Mouse (Mus musculus) midbrain, embryonic 11.5 days (tissue): ENCODE results near the gene Cfap126. TPM values are rescaled to one million over a fixed set of nuclear protein-coding genes. Genes with fewer than 3 reads are reported as not detected.
"Not testable (repeated sequence)": the region's sequence is repeated elsewhere in the genome, so short reads cannot be mapped to it uniquely, and the experiment has no call there.

ENCODE experiments used
- ATAC-seq: fragments of 200-750 bp; cut with Nextera tagmentation; 2 replicates; pipeline ENCODE4 v1.8.0; 2017; ENCODE audit warnings: moderate TSS enrichment, moderate library complexity; ENCODE audit not compliant: low FRiP score
- DNase-seq: peaks from one replicate; pipeline ENCODE4 v3.0.0; 2015; ENCODE audit warnings: low spot score; ENCODE audit errors: missing footprints
- H3K27ac ChIP-seq: fragments of 300-500 bp; sonication (generic); 2 replicates; pipeline ENCODE4 v1.5.1; 2014; ENCODE audit warnings: low read depth, low read length
- H3K27me3 ChIP-seq: fragments of 300-500 bp; sonication (generic); 2 replicates; pipeline ENCODE4 v1.6.1; 2014; ENCODE audit warnings: mild to moderate bottlenecking, low read length, moderate library complexity, mixed read lengths; ENCODE audit not compliant: control insufficient read depth, insufficient read depth
- H3K36me3 ChIP-seq: fragments of 300-500 bp; sonication (generic); 2 replicates; pipeline ENCODE4 v1.6.1; 2014; ENCODE audit warnings: mild to moderate bottlenecking, low read length, moderate library complexity, mixed read lengths; ENCODE audit not compliant: control insufficient read depth, insufficient read depth
- H3K4me1 ChIP-seq: fragments of 300-500 bp; sonication (generic); 2 replicates; pipeline ENCODE4 v1.6.1; 2014; ENCODE audit warnings: low read length; ENCODE audit not compliant: control insufficient read depth, insufficient read depth
- H3K4me2 ChIP-seq: fragments of 300-500 bp; sonication (generic); 2 replicates; pipeline ENCODE4 v1.6.1; 2014; ENCODE audit warnings: mild to moderate bottlenecking, moderate library complexity
- H3K4me3 ChIP-seq: fragments of 300-500 bp; sonication (generic); 2 replicates; pipeline ENCODE4 v1.5.1; 2014; ENCODE audit warnings: low read depth, low read length
- H3K9ac ChIP-seq: fragments of 300-500 bp; sonication (generic); 2 replicates; pipeline ENCODE4 v1.6.1; 2014; ENCODE audit warnings: low read length
- H3K9me3 ChIP-seq: fragments of 300-500 bp; sonication (generic); 2 replicates; pipeline ENCODE4 v1.6.1; 2016; ENCODE audit warnings: low read length; ENCODE audit not compliant: control insufficient read depth
- WGBS: fragments of 180-500 bp; shearing (Covaris S2); extraction: QIAGEN DNeasy Blood & Tissue Kit; methylation state at CpG from one replicate; pipeline ENCODE4 v1.1.7; 2014; 5-methylcytosine and 5-hydroxymethylcytosine counted together
- polyA plus RNA-seq: library from polyadenylated mRNA; unstranded; fragments of >200 nt; fragmentation: Nextera tagmentation; extraction: Ambion mirVana; gene quantifications from 2 replicates; pipeline ENCODE4 v1.2.1, GENCODE M21; 2014

Gene Cfap126
- polyA plus RNA-seq, 1 experiment from 2014 or later = 2.4 TPM

DNA sequence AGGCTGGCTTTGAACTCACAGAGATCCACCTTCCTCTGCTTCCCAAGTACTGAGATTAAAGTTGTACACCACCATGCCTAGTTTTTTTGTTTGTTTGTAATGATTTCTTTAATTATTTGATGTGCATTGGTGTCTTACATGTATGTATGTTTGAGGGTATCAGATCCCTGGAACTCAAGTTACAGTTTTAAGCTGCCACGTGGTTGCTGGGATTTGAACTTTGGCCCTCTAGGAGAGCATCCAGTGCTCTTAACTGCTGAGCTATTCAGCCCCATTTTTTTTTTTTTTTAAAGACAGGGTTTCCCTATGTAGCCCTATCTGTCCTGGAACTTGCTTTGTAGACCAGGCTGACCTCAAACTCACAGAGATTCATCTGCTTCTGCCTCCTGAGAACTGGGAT is 17.3 kb downstream of the Cfap126 start:
- Histone ChIP-seq H3K9me3 (no peaks in the 10 kb centered on the region), H3K27me3 (no peaks in the 10 kb centered on the region), H3K4me2 (no peak overlapping the region), H3K9ac (no peak overlapping the region), H3K27ac (no peak overlapping the region), H3K4me3 (no peak overlapping the region), H3K4me1 (no peaks in the 10 kb centered on the region), H3K36me3 (peaks cover 25% of the 10 kb centered on the region)
- ATAC-seq (no peak), DNase-seq (no peak)
- 93% methylated on average over 1 of the region's 1 CpGs for WGBS

DNA sequence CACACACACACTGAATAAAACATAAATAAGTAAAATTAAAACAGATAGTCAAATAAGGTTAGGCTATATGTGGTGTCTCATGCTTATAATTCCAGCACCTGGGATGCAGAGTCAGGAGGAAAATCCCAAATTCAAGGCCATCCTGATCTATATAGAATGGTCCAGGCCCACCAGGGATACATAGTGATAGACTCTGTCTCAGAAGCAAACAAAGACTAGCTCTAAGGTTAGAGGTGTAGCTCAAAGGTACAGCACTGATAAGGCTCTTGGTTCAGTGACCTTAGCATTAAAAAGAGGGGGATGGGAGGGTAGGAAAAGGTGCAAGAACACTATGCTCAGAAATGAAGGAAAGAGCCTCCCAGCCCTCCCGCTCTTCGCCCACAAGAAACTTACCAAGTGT is 21.9 kb downstream of the Cfap126 start:
- H3K36me3 ChIP-seq = peaks cover 21% of the 10 kb centered on the region
- H3K4me2 ChIP-seq = no peak overlapping the region
- H3K9ac ChIP-seq = no peak overlapping the region
- 95% methylated on average over 2 of the region's 2 CpGs for WGBS
- ATAC-seq (no peak), DNase-seq (no peak)
- H3K4me3 ChIP-seq = no peak overlapping the region
- H3K4me1 ChIP-seq = no peaks in the 10 kb centered on the region
- no peak overlapping the region for H3K27ac ChIP-seq
- no peaks in the 10 kb centered on the region for H3K9me3 ChIP-seq
- H3K27me3 ChIP-seq = no peaks in the 10 kb centered on the region

DNA sequence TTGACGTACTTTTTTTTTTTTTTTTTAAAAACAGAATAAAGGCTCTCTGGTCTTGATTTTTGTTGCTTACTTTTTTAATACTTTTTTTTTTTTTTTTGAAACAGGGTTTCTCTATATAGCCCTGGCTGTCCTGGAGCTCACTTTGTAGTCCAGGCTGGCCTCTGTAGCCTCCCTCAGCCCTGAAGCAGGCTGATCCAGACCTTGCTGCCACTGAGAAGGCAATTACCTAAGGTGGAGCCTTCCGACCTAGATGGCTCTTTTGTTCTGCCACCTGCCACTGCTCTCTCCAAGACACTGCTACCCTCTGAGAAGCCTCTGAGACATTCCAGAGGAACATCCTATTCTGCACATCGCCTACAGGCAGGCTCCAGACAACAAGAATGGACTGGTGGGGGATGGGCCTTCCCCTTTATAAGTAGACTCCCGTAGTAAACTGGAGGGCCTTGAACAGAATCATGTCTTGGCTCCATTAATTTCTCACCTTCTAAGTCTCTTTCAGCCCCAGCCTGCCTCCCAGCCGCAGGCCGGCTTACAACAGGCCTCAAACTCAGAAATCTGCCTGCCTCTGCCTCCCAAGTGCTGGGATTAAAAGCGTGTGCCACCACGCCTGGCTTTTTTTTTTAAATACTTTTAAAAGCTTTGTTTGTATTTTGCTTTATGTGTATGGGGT is 23.9 kb downstream of the Cfap126 start:
- not testable (repeated sequence) for H3K9me3 ChIP-seq, ATAC-seq, H3K4me2 ChIP-seq, H3K27me3 ChIP-seq, H3K9ac ChIP-seq, H3K4me3 ChIP-seq, H3K4me1 ChIP-seq, H3K27ac ChIP-seq, DNase-seq
- peaks cover 23% of the 10 kb centered on the region for H3K36me3 ChIP-seq
- WGBS = 88% methylated on average over 8 of the region's 8 CpGs

DNA sequence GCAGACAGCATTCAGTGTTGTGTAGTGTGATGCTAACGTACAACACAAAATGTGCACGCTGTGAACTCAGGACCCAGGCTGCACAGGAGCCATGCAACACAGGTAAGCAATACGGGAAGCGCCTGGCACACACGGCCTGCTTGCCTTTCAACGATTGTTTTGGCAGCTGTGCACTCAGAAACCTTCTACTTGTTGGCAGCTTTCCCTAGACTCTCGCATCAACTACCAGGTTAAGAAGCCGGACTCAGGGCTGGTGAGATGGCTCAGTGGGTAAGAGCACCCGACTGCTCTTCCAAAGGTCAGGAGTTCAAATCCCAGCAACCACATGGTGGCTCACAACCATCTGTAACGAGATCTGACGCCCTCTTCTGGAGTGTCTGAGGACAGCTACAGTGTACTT is 29.3 kb downstream of the Cfap126 start:
- not testable (repeated sequence) for ATAC-seq, DNase-seq, H3K27me3 ChIP-seq, H3K9me3 ChIP-seq, H3K4me2 ChIP-seq, H3K9ac ChIP-seq, H3K36me3 ChIP-seq, H3K4me3 ChIP-seq, H3K4me1 ChIP-seq, H3K27ac ChIP-seq
- 92% methylated on average over 9 of the region's 11 CpGs for WGBS

GRCm38 (mm10) chr1:171149974-171150760 is 36.4 kb downstream of the Cfap126 start, which contains the start of the genes Sdhc and Mpz:
Gene Sdhc, minus strand, starts transcription at chr1:171150603.
Gene Mpz, plus strand, starts transcription at chr1:171150711.
- H3K4me1 ChIP-seq = peaks cover 11% of the 10 kb centered on the region
- H3K36me3 ChIP-seq = 0 out of 2 replicates have a peak, but pooled peaks cover 2% of the 10 kb centered on the region
- no peaks in the 10 kb centered on the region for H3K9me3 ChIP-seq
- ATAC-seq (peak; percentile 99), DNase-seq (peak; percentile 99)
- peak within 1 kb of the TSS; percentile 49; the same call in 1 of the 2 replicates for H3K27ac ChIP-seq
- peak within 1 kb of the TSS; percentile 88 for H3K9ac ChIP-seq
- H3K4me2 ChIP-seq = peak within 1 kb of the TSS; percentile 88
- peak within 1 kb of the TSS; percentile 83 for H3K4me3 ChIP-seq
- under 1% methylated on average over 34 of the region's 34 CpGs for WGBS
- no peaks in the 10 kb centered on the region for H3K27me3 ChIP-seq

DNA sequence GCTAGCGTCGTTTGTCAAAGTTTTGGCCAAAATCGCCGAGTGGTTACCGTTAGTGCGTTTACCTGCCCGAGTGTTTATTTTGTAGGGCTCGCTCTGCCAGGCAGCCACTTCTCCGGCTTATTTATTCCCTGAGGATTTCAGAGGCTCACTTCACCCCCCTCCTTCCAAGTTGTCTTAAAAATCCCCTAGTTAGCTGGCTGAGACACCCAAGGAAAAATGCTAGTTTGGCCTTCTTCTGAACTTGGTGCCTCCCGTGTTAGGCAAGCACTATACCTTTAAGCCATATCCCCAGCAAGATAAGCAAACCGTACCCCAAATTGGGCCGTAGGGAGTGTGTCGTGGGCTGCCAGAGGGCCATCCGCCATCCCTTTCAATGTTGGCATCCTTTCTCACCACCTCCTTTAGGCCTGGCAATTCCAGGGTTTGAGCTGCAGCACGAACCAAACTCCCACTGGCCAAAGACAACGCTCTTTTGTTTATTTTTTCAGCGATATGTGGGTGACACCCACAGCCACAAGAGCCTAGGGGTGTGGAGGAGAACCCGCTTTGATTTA is 37.2 kb downstream of the Cfap126 start:
- 7% methylated on average over 18 of the region's 18 CpGs for WGBS
- no peak for DNase-seq
- Histone ChIP-seq H3K4me3 (peak overlapping the region; percentile 83), H3K27ac (no peak overlapping the region), H3K36me3 (no peaks in the 10 kb centered on the region), H3K9ac (peak overlapping the region; percentile 88), H3K27me3 (no peaks in the 10 kb centered on the region), H3K9me3 (no peaks in the 10 kb centered on the region), H3K4me1 (peaks cover 11% of the 10 kb centered on the region), H3K4me2 (peak overlapping the region; percentile 76)
- peak; percentile 41 for ATAC-seq

GRCm38 (mm10) chr1:171151966-171152365 is 38.2 kb downstream of the Cfap126 start:
- Histone ChIP-seq H3K27ac (no peak overlapping the region), H3K4me2 (no peak overlapping the region), H3K4me1 (peaks cover 11% of the 10 kb centered on the region), H3K4me3 (no peak overlapping the region), H3K36me3 (no peaks in the 10 kb centered on the region), H3K9me3 (no peaks in the 10 kb centered on the region), H3K9ac (no peak overlapping the region), H3K27me3 (no peaks in the 10 kb centered on the region)
- 85% methylated on average over 4 of the region's 4 CpGs for WGBS
- DNase-seq = no peak
- ATAC-seq = no peak

DNA sequence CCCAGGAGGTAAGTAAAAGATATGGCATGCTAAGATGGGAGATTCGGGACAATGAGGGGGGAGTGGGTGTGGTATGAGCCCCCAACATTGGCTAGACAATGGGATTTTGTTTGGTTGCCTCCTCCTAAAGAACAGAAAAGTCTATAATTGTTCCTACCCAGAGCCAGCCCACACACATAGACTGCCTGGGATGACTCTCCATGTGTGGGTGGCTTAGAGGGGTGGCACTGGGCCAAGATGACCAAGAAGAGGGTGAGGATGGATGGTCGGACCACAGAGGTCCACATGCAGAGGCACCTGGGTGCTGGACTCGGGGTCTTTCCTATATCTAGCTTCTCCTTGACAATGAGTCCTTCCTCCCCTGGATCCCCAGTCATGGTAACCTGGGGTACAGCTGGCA is 42.9 kb downstream of the Cfap126 start:
- H3K27me3 ChIP-seq = peaks cover 12% of the 10 kb centered on the region
- no peak overlapping the region for H3K27ac ChIP-seq
- H3K4me2 ChIP-seq = no peak overlapping the region
- 0 out of 2 replicates have a peak, but pooled peaks cover 3% of the 10 kb centered on the region for H3K4me1 ChIP-seq
- WGBS = 66% methylated on average over 3 of the region's 3 CpGs
- H3K36me3 ChIP-seq = no peaks in the 10 kb centered on the region
- no peak for DNase-seq
- H3K4me3 ChIP-seq = no peak overlapping the region
- no peaks in the 10 kb centered on the region for H3K9me3 ChIP-seq
- no peak overlapping the region for H3K9ac ChIP-seq
- ATAC-seq = no peak

DNA sequence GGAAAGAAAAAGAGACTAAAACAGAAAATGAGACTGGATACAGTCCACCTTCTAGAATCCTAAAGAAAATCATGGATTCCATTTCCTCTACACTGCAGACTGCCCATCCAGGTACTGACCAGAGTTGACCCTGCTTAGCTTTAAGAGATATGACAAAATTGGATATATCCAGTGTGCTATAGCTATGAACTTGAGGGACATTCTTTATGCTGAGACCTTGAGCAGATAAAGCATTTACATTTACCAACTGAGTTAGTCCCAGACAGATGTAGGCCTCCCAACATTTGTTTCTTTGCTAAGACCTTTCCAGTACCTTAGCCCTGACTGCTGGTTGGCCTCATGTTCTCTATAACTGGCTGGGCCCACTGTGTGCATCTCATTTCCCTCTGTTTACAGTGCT is 44.2 kb downstream of the Cfap126 start:
- Histone ChIP-seq H3K4me2 (no peak overlapping the region), H3K4me3 (no peak overlapping the region), H3K27ac (no peak overlapping the region), H3K27me3 (peaks cover 12% of the 10 kb centered on the region), H3K4me1 (0 out of 2 replicates have a peak, but pooled peaks cover 3% of the 10 kb centered on the region), H3K9me3 (no peaks in the 10 kb centered on the region), H3K36me3 (no peaks in the 10 kb centered on the region), H3K9ac (no peak overlapping the region)
- DNase-seq (no peak), ATAC-seq (no peak)
